Mouse (Mus musculus): ENCODE data around the gene Ext2. TPM values are rescaled to one million over a fixed set of nuclear protein-coding genes. Genes with fewer than 3 reads are reported as not detected.

Ext2 gene
- polyA plus RNA-seq, 1 experiment from 2014 or later: 70.8 TPM

- Histone ChIP-seq H3K9me3 (ENCODE audit: control insufficient read depth, low read length) (no peaks in the 10 kb centered on the region), H3K4me2 (ENCODE audit: low read length) (no peak overlapping the region), H3K9ac (ENCODE audit: low read length) (no peak overlapping the region), H3K27ac (replicated peaks in 1 of 2; ENCODE audit: control insufficient read depth in 1 of 2, insufficient read depth in 1 of 2, low read depth in 2 of 2, low read length in 2 of 2) (peak overlapping the region; percentile 47 to 55), H3K36me3 (ENCODE audit: control insufficient read depth, insufficient read depth, low read length) (peaks cover 57% of the 10 kb centered on the region), H3K27me3 (ENCODE audit: control insufficient read depth, insufficient read depth, low read length) (no peaks in the 10 kb centered on the region), H3K4me1 (ENCODE audit: control insufficient read depth in 2 of 2, insufficient read depth in 2 of 2, low read length in 2 of 2) (peaks cover under 1 to 11% of the 10 kb centered on the region in 2 experiments), H3K4me3 (ENCODE audit: control insufficient read depth in 1 of 2, insufficient read depth in 1 of 2, low read depth in 1 of 2, low read length in 2 of 2) (no peak overlapping the region)
- WGBS: 52% methylated on average over 13 of the region's 13 CpGs
- peak; percentile 76 for ATAC-seq (ENCODE audit: insufficient number of reproducible peaks, insufficient read depth, low FRiP score, low read depth)
Observed at GRCm38 (mm10) chr2:93791516-93792499, 30.6 kb downstream of the Ext2 start.

DNA sequence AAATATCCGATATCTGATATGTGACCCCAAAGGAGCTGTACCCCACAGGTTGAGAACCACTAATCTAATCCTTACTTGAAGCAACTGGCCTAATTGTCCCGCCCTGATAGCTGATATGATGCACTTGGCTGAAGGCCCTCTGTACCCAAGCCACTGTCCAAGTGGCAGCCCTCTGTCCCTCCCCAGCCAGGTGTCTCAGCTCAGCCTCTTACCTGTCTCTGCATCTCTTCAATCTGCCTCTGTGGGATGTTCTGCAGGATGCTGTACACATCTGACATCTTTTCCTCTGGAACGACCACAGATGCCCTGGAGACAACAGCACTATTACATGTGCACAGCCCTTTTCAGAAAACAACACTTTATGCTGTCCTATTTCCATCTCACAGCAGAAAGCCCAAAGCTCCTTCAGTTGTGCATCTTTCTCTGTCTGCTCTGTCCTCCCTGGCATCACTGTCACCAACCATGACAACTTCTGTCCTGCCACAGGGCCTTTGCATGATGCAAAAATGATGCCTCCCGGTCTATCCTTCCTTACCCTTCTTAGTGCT, 31.5 kb downstream of the Ext2 start:
- H3K9ac ChIP-seq (ENCODE audit: low read length): no peak overlapping the region
- no peaks in the 10 kb centered on the region for H3K27me3 ChIP-seq (ENCODE audit: control insufficient read depth, insufficient read depth, low read length)
- H3K36me3 ChIP-seq (ENCODE audit: control insufficient read depth, insufficient read depth, low read length): peaks cover 48% of the 10 kb centered on the region
- H3K4me3 ChIP-seq (ENCODE audit: control insufficient read depth in 1 of 2, insufficient read depth in 1 of 2, low read depth in 1 of 2, low read length in 2 of 2): no peak overlapping the region
- no peaks in the 10 kb centered on the region for H3K9me3 ChIP-seq (ENCODE audit: control insufficient read depth, low read length)
- peak overlapping the region; percentile 47 to 55; a peak in 2 of 4 replicates for H3K27ac ChIP-seq (replicated peaks in 1 of 2; ENCODE audit: control insufficient read depth in 1 of 2, insufficient read depth in 1 of 2, low read depth in 2 of 2, low read length in 2 of 2)
- 84% methylated on average over 4 of the region's 4 CpGs for WGBS
- peaks cover 0 to 11% of the 10 kb centered on the region in 2 experiments; a peak in 2 of 4 replicates for H3K4me1 ChIP-seq (ENCODE audit: control insufficient read depth in 2 of 2, insufficient read depth in 2 of 2, low read length in 2 of 2)
- ATAC-seq (ENCODE audit: insufficient number of reproducible peaks, insufficient read depth, low FRiP score, low read depth): no peak
- no peak overlapping the region for H3K4me2 ChIP-seq (ENCODE audit: low read length)

DNA sequence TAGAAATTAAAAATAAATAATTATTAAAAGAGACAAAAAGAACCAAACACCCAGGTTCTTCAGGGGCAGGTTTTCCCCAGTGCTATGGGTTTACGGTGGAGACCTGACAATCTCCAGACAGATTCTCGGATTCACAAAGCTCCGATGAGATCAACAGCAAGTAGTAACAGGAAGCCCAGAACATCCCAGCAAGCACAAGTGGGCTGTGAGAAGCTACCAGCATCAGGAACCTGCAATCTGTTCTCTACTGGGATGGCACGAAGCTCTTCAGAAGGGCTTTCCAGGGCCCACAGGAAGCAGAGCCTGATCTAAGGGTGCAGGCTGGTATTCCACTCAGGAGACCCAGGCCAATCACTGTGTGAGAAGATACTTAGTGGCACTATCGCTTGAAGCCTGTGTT, 33.8 kb downstream of the Ext2 start:
- no peak overlapping the region for H3K4me2 ChIP-seq (ENCODE audit: low read length)
- no peak overlapping the region for H3K27ac ChIP-seq (replicated peaks in 1 of 2; ENCODE audit: control insufficient read depth in 1 of 2, insufficient read depth in 1 of 2, low read depth in 2 of 2, low read length in 2 of 2)
- ATAC-seq (ENCODE audit: insufficient number of reproducible peaks, insufficient read depth, low FRiP score, low read depth): no peak
- H3K36me3 ChIP-seq (ENCODE audit: control insufficient read depth, insufficient read depth, low read length): peaks cover 37% of the 10 kb centered on the region
- H3K4me1 ChIP-seq (ENCODE audit: control insufficient read depth in 2 of 2, insufficient read depth in 2 of 2, low read length in 2 of 2): peaks cover 0 to 11% of the 10 kb centered on the region in 2 experiments; a peak in 2 of 4 replicates
- WGBS: 78% methylated on average over 5 of the region's 5 CpGs
- H3K4me3 ChIP-seq (ENCODE audit: control insufficient read depth in 1 of 2, insufficient read depth in 1 of 2, low read depth in 1 of 2, low read length in 2 of 2): no peak overlapping the region
- H3K9me3 ChIP-seq (ENCODE audit: control insufficient read depth, low read length): no peaks in the 10 kb centered on the region
- H3K27me3 ChIP-seq (ENCODE audit: control insufficient read depth, insufficient read depth, low read length): no peaks in the 10 kb centered on the region
- no peak overlapping the region for H3K9ac ChIP-seq (ENCODE audit: low read length)

GRCm38 (mm10) chr2:93786175-93786574, 36.2 kb downstream of the Ext2 start:
- H3K9me3 ChIP-seq (ENCODE audit: control insufficient read depth, low read length): no peaks in the 10 kb centered on the region
- no peak overlapping the region for H3K4me3 ChIP-seq (ENCODE audit: control insufficient read depth in 1 of 2, insufficient read depth in 1 of 2, low read depth in 1 of 2, low read length in 2 of 2)
- H3K27ac ChIP-seq (replicated peaks in 1 of 2; ENCODE audit: control insufficient read depth in 1 of 2, insufficient read depth in 1 of 2, low read depth in 2 of 2, low read length in 2 of 2): no peak overlapping the region
- H3K36me3 ChIP-seq (ENCODE audit: control insufficient read depth, insufficient read depth, low read length): peaks cover 37% of the 10 kb centered on the region
- no peak for ATAC-seq (ENCODE audit: insufficient number of reproducible peaks, insufficient read depth, low FRiP score, low read depth)
- H3K4me1 ChIP-seq (ENCODE audit: control insufficient read depth in 2 of 2, insufficient read depth in 2 of 2, low read length in 2 of 2): peaks cover 4 to 5% of the 10 kb centered on the region in 2 experiments
- WGBS: 55% methylated on average over 4 of the region's 4 CpGs
- H3K4me2 ChIP-seq (ENCODE audit: low read length): no peak overlapping the region
- H3K9ac ChIP-seq (ENCODE audit: low read length): no peak overlapping the region
- no peaks in the 10 kb centered on the region for H3K27me3 ChIP-seq (ENCODE audit: control insufficient read depth, insufficient read depth, low read length)

DNA sequence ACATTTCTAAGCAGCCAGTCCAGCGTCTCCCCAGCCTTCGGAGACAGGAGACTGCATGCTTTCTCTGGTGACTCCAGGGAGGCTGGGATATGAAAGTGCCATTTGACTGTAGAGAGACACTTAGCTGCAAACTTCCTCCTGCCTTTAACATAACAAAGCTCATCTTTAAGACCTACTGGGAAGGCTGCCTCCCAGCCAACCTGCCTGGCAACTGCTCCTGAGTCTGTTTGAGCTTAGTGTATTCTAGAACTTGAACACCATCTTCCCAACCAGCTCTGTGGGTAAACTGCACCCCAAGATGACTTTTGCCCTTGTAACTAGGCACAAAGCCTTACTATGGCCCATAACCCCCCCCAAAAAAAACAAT, 37.0 kb downstream of the Ext2 start:
- H3K9ac ChIP-seq (ENCODE audit: low read length): no peak overlapping the region

DNA sequence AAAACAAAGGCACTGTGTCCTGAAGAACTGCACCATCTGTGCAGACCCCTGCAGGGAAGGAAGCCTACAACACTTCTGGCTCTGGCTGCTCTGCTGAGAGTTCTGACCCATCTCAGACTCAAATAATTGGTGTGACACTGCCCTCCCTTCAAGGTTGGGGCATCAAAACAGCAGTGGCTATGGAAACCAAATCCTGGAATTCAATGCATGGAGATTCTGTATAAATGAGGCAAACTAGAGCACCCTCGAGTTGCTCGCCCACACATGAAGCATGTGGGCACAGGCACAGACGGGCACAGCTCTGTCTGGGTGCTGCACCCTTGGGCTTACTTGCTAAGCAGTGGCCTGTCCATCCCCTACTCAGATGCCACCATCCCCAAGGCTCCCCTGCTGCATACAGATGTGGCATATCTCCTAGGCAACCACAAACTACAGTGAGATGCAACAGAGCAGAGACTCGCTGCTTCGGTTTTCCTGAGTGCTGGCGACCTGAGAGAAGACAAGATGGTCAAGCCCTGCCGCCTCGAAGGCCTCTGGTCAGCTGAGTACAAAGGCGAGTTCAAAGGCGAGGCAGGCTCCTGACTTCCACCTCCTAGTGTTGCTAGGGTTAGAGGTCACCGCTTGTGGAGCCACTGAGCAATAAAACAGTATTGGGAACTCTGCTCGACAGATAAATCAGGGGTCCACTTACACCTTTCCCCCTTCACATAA, 37.5 kb downstream of the Ext2 start:
- no peak overlapping the region for H3K4me2 ChIP-seq (ENCODE audit: low read length)
- H3K27ac ChIP-seq (replicated peaks in 1 of 2; ENCODE audit: control insufficient read depth in 1 of 2, insufficient read depth in 1 of 2, low read depth in 2 of 2, low read length in 2 of 2): no peak overlapping the region
- H3K27me3 ChIP-seq (ENCODE audit: control insufficient read depth, insufficient read depth, low read length): no peaks in the 10 kb centered on the region
- H3K4me3 ChIP-seq (ENCODE audit: control insufficient read depth in 1 of 2, insufficient read depth in 1 of 2, low read depth in 1 of 2, low read length in 2 of 2): no peak overlapping the region
- 53% methylated on average over 12 of the region's 12 CpGs for WGBS
- H3K9me3 ChIP-seq (ENCODE audit: control insufficient read depth, low read length): no peaks in the 10 kb centered on the region
- H3K4me1 ChIP-seq (ENCODE audit: control insufficient read depth in 2 of 2, insufficient read depth in 2 of 2, low read length in 2 of 2): peaks cover 6 to 12% of the 10 kb centered on the region in 2 experiments
- H3K36me3 ChIP-seq (ENCODE audit: control insufficient read depth, insufficient read depth, low read length): peaks cover 33% of the 10 kb centered on the region
- no peak overlapping the region for H3K9ac ChIP-seq (ENCODE audit: low read length)
- ATAC-seq (ENCODE audit: insufficient number of reproducible peaks, insufficient read depth, low FRiP score, low read depth): no peak

More for the DNA sequence above, 37.0 kb downstream of the Ext2 start:
- H3K27me3 ChIP-seq (ENCODE audit: control insufficient read depth, insufficient read depth, low read length): no peaks in the 10 kb centered on the region
- H3K36me3 ChIP-seq (ENCODE audit: control insufficient read depth, insufficient read depth, low read length): peaks cover 33% of the 10 kb centered on the region
- 52% methylated on average over 2 of the region's 2 CpGs for WGBS
- no peak for ATAC-seq (ENCODE audit: insufficient number of reproducible peaks, insufficient read depth, low FRiP score, low read depth)
- H3K4me2 ChIP-seq (ENCODE audit: low read length): no peak overlapping the region
- no peaks in the 10 kb centered on the region for H3K9me3 ChIP-seq (ENCODE audit: control insufficient read depth, low read length)
- no peak overlapping the region for H3K4me3 ChIP-seq (ENCODE audit: control insufficient read depth in 1 of 2, insufficient read depth in 1 of 2, low read depth in 1 of 2, low read length in 2 of 2)
- peaks cover 4 to 7% of the 10 kb centered on the region in 2 experiments for H3K4me1 ChIP-seq (ENCODE audit: control insufficient read depth in 2 of 2, insufficient read depth in 2 of 2, low read length in 2 of 2)
- no peak overlapping the region for H3K27ac ChIP-seq (replicated peaks in 1 of 2; ENCODE audit: control insufficient read depth in 1 of 2, insufficient read depth in 1 of 2, low read depth in 2 of 2, low read length in 2 of 2)

GRCm38 (mm10) chr2:93783926-93784539, 38.3 kb downstream of the Ext2 start:
- Histone ChIP-seq H3K27ac (replicated peaks in 1 of 2; ENCODE audit: control insufficient read depth in 1 of 2, insufficient read depth in 1 of 2, low read depth in 2 of 2, low read length in 2 of 2) (no peak overlapping the region), H3K4me1 (ENCODE audit: control insufficient read depth in 2 of 2, insufficient read depth in 2 of 2, low read length in 2 of 2) (peaks cover 15 to 19% of the 10 kb centered on the region in 2 experiments), H3K9me3 (ENCODE audit: control insufficient read depth, low read length) (no peaks in the 10 kb centered on the region), H3K9ac (ENCODE audit: low read length) (no peak overlapping the region), H3K27me3 (ENCODE audit: control insufficient read depth, insufficient read depth, low read length) (no peaks in the 10 kb centered on the region), H3K4me2 (ENCODE audit: low read length) (no peak overlapping the region), H3K36me3 (ENCODE audit: control insufficient read depth, insufficient read depth, low read length) (peaks cover 33% of the 10 kb centered on the region), H3K4me3 (ENCODE audit: control insufficient read depth in 1 of 2, insufficient read depth in 1 of 2, low read depth in 1 of 2, low read length in 2 of 2) (no peak overlapping the region)
- ATAC-seq (ENCODE audit: insufficient number of reproducible peaks, insufficient read depth, low FRiP score, low read depth): no peak
- 73% methylated on average over 9 of the region's 9 CpGs for WGBS
